Mouse (Mus musculus) C2C12 (cell line): ENCODE results near the gene Etfb.

Experiments
- CTCF ChIP-seq: IDR thresholded peaks from one replicate; pipeline ENCODE4 v1.5.1; 2011; ENCODE audit not compliant: control insufficient read depth, insufficient read depth, insufficient read length
- MAX ChIP-seq: IDR thresholded peaks from one replicate; pipeline ENCODE4 v1.6.1; 2011; ENCODE audit warnings: mild to moderate bottlenecking, control low read depth
- MYOD1 ChIP-seq: IDR thresholded peaks from one replicate; pipeline ENCODE4 v1.6.1; 2011; ENCODE audit warnings: low read depth; ENCODE audit not compliant: control insufficient read depth, insufficient read length

- no peak for TF ChIP-seq CTCF
- no peak for TF ChIP-seq MYOD1
- no peak for TF ChIP-seq MAX
These were observed 26.6 kb upstream of the Etfb start for GRCm38 (mm10) chr7:43417298-43417697.
